Mouse (Mus musculus) brain, embryonic 14.5 days (tissue): ENCODE data around the gene Wfikkn1.

Experiments
- CTCF ChIP-seq: fragments of 200-500 bp; IDR thresholded peaks from 2 replicates; pipeline ENCODE4 v1.5.1; 2012; ENCODE audit warnings: inconsistent platforms, mild to moderate bottlenecking, moderate library complexity, borderline replicate concordance; ENCODE audit not compliant: insufficient read depth, insufficient read length; ENCODE audit errors: extremely low read depth
- POLR2A ChIP-seq: fragments of 200-500 bp; IDR thresholded peaks from 2 replicates; pipeline ENCODE4 v1.6.1; 2012; ENCODE audit warnings: mild to moderate bottlenecking, inconsistent platforms, borderline replicate concordance; ENCODE audit not compliant: poor library complexity, insufficient read depth, insufficient read length, severe bottlenecking; ENCODE audit errors: extremely low read depth

DNA sequence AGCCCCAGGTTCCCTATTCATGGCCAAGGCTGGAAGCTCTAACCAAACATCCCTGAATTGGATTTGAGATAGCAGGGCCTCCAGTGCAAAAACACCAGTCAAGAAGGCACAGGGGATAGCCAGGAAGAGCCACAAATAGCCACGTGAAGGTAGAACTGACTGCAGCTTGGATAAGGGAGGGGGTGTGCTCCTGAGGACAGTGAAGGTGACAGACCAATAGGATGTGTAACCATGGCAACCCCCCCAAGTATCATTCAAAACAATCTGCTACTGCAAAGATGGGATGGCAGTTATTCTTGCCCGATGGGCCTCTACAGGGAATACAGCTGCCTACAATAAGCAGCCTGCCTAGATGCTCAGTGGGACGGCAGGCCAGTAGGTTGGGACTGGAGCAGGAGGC is 43.1 kb downstream of the Wfikkn1 start:
- TF ChIP-seq CTCF, result no peak
- TF ChIP-seq POLR2A, result no peak
